Mouse (Mus musculus) thymus, adult 2 months (tissue): Measurements from ENCODE around the gene Fgd3.

Experiments
- CTCF ChIP-seq: fragments of 200-500 bp; IDR thresholded peaks from 2 replicates; pipeline ENCODE4 v1.5.1; 2012; ENCODE audit warnings: mild to moderate bottlenecking, control low read depth, low read length, moderate library complexity, borderline replicate concordance; ENCODE audit not compliant: control insufficient read depth, poor library complexity, insufficient read depth; ENCODE audit errors: extremely low read depth
- POLR2A ChIP-seq: fragments of 200-500 bp; IDR thresholded peaks from 2 replicates; pipeline ENCODE4 v1.6.1; 2012; ENCODE audit warnings: mild to moderate bottlenecking, low read length, control low read depth, moderate library complexity; ENCODE audit not compliant: control insufficient read depth, poor library complexity, insufficient read depth; ENCODE audit errors: extremely low read depth

- no peak for TF ChIP-seq CTCF
- TF ChIP-seq POLR2A, result no peak
Measured at GRCm38 (mm10) chr13:49220912-49221311, 99.2 kb downstream of the Fgd3 start.
